Comparison of ENCODE assay signal across 11 mouse cellular contexts in genomic region chr7:90512293-90512692, GRCm38 (mm10). TPM values are rescaled to one million over a fixed set of nuclear protein-coding genes. Genes with fewer than 3 reads are reported as not detected.
DNase-seq lines count a peak whose midpoint lies in the region; ATAC-seq and TF ChIP-seq lines count a peak whose summit lies in the region.
"Had no signal": no experiment of that assay in that cellular context is flagged by ENCODE, and none has a peak within 500 bp of the region (broad histone marks: within the 10 kb centered on the region; RNA-seq: fewer than 3 reads in every experiment).

No protein-coding gene starts in this region.

- H3K9ac ChIP-seq in kidney, postnatal 0 days (ENCODE audit: low read depth, low read length) = no peak overlapping the region
- no peak overlapping the region for H3K9ac ChIP-seq in kidney, embryonic 15.5 days
- H3K9ac ChIP-seq: neural tube, embryonic 12.5 days had no signal

- no peaks in the 10 kb centered on the region for H3K27me3 ChIP-seq in kidney, postnatal 0 days (ENCODE audit: insufficient read depth, low read length)
- no peaks in the 10 kb centered on the region for H3K27me3 ChIP-seq in kidney, embryonic 15.5 days
- H3K27me3 ChIP-seq: neural tube, embryonic 12.5 days had no signal

- no peak overlapping the region for H3K27ac ChIP-seq in kidney, postnatal 0 days
- H3K27ac ChIP-seq in kidney, embryonic 15.5 days = no peak overlapping the region
- H3K27ac ChIP-seq: neural tube, embryonic 12.5 days had no signal

- TF ChIP-seq CTCF in kidney, postnatal 0 days (IDR thresholded peaks at IDR 0.05; ENCODE audit: low read depth) = peak; percentile 69

- H3K9me3 ChIP-seq in kidney, postnatal 0 days (replicated peaks; ENCODE audit: low read length) = no peaks in the 10 kb centered on the region
- H3K9me3 ChIP-seq in kidney, embryonic 15.5 days (replicated peaks) = no peaks in the 10 kb centered on the region
- H3K9me3 ChIP-seq: neural tube, embryonic 12.5 days had no signal

- H3K36me3 ChIP-seq in kidney, postnatal 0 days (ENCODE audit: insufficient read depth, low read length) = no peaks in the 10 kb centered on the region
- H3K36me3 ChIP-seq in kidney, embryonic 15.5 days = no peaks in the 10 kb centered on the region
- H3K36me3 ChIP-seq: neural tube, embryonic 12.5 days had no signal

- peak; percentile 11 for DNase-seq in embryo, embryonic 10 days (ENCODE audit: low spot score)
- no peak for DNase-seq in embryo, embryonic 9.5 days (ENCODE audit: extremely low spot score)
- DNase-seq in kidney, postnatal 0 days (ENCODE audit: low spot score) = peak; percentile 58
- peak; percentile 39 for DNase-seq in 3T3-L1 (ENCODE audit: low read depth, low spot score)
- DNase-seq in embryo, embryonic 11.5 days (ENCODE audit: low read depth, low spot score) = peak; percentile 8
- DNase-seq in adrenal gland, postnatal 25 days = no peak
- DNase-seq in testis, postnatal 10 days (ENCODE audit: low spot score) = no peak
- DNase-seq: B cell, adult 2 months; kidney, postnatal 25 days had no signal

- H3K4me1 ChIP-seq in kidney, postnatal 0 days (replicated peaks; ENCODE audit: insufficient read depth, low read length) = no peaks in the 10 kb centered on the region
- H3K4me1 ChIP-seq in kidney, embryonic 15.5 days = no peaks in the 10 kb centered on the region
- H3K4me1 ChIP-seq: neural tube, embryonic 12.5 days had no signal

- no peak overlapping the region for H3K4me3 ChIP-seq in kidney, postnatal 0 days (replicated peaks; ENCODE audit: low read depth, low read length)
- H3K4me3 ChIP-seq in kidney, embryonic 15.5 days (replicated peaks) = no peak overlapping the region
- H3K4me3 ChIP-seq: neural tube, embryonic 12.5 days had no signal

- no peak for ATAC-seq in kidney, postnatal 0 days (replicated peaks; ENCODE audit: low FRiP score, low read depth)
- no peak for ATAC-seq in kidney, embryonic 15.5 days (replicated peaks; ENCODE audit: low FRiP score)

- no peak overlapping the region for H3K4me2 ChIP-seq in kidney, postnatal 0 days (ENCODE audit: low read length)
- H3K4me2 ChIP-seq in kidney, embryonic 15.5 days = no peak overlapping the region
- H3K4me2 ChIP-seq: neural tube, embryonic 12.5 days had no signal

RNA-seq across cellular contexts. Expression of gene Dlg2, which starts 35.8 kb away (rescaled TPM):
- 0.77 and 0.87 TPM in 2 replicates for polyA plus RNA-seq in kidney, postnatal 0 days (2015; fragmentation: Nextera tagmentation; extraction: Ambion mirVana)
- polyA plus RNA-seq in kidney, embryonic 15.5 days (2015; fragmentation: Nextera tagmentation; extraction: Ambion mirVana) = 0.87 and 1.4 TPM in 2 replicates
- total RNA-seq in adrenal gland, postnatal 25 days (2021) = 128 and 148 TPM in 2 replicates

RNA-seq across cellular contexts. Expression of gene Tmem126b, which starts 36.5 kb away (rescaled TPM):
- 34.0 and 34.8 TPM in 2 replicates for polyA plus RNA-seq in kidney, postnatal 0 days (2015; fragmentation: Nextera tagmentation; extraction: Ambion mirVana)
- polyA plus RNA-seq in kidney, embryonic 15.5 days (2015; fragmentation: Nextera tagmentation; extraction: Ambion mirVana) = 35.3 and 37.1 TPM in 2 replicates
- total RNA-seq in adrenal gland, postnatal 25 days (2021) = 23.2 and 23.6 TPM in 2 replicates

RNA-seq across cellular contexts. Expression of gene Tmem126a, which starts 55.3 kb away (rescaled TPM):
- polyA plus RNA-seq in kidney, postnatal 0 days (2015; fragmentation: Nextera tagmentation; extraction: Ambion mirVana) = 144 TPM in 2 replicates
- 115 and 126 TPM in 2 replicates for polyA plus RNA-seq in kidney, embryonic 15.5 days (2015; fragmentation: Nextera tagmentation; extraction: Ambion mirVana)
- 52.9 and 53.1 TPM in 2 replicates for total RNA-seq in adrenal gland, postnatal 25 days (2021)

Comparison
In these comparisons a context has a peak if more than half of its experiments do, and no peak if none do; other contexts are left out.
1. DNase-seq: peak in embryo, embryonic 10 days (single experiment), kidney, postnatal 0 days (single experiment), 3T3-L1 (single experiment) and embryo, embryonic 11.5 days (single experiment); none in embryo, embryonic 9.5 days (single experiment), adrenal gland, postnatal 25 days (single experiment) and testis, postnatal 10 days (single experiment).